Mouse (Mus musculus): ENCODE measurements around the gene Cisd2. TPM values are rescaled to one million over a fixed set of nuclear protein-coding genes. Genes with fewer than 3 reads are reported as not detected.

Cisd2 gene
- total RNA-seq, 2 experiments from 2014 or later = 37.5 to 38.5 TPM

Other genes starting within 250 kb of the Cisd2 start
- gene Cenpe, start 211.4 kb downstream of the Cisd2 start, total RNA-seq (2021) = 1 to 10 TPM in 1 of 2 experiments, under 1 TPM in 1; 1.00 to 1.5 TPM
- gene Bdh2, start 142.7 kb downstream of the Cisd2 start, total RNA-seq (2021) = 1 to 10 TPM; 2.2 to 4.3 TPM
- 1 to 10 TPM; 3.0 to 3.9 TPM for gene Slc9b2, start 116.2 kb downstream of the Cisd2 start, total RNA-seq (2021)
- gene Slc9b1, start 75.9 kb downstream of the Cisd2 start, total RNA-seq (2021) = under 1 TPM in 1 of 2 experiments, not detected in 1; 0.64 TPM
- gene Ube2d3, start 14.2 kb upstream of the Cisd2 start, total RNA-seq (2021) = 100 to 1,000 TPM; 227 to 231 TPM
- 1 to 10 TPM; 7.2 to 9.9 TPM for gene Manba, start 61.7 kb upstream of the Cisd2 start, total RNA-seq (2021)